Mouse (Mus musculus) spleen, adult 10 weeks (tissue): ENCODE results near the gene 2300003K06Rik. TPM values are rescaled to one million over a fixed set of nuclear protein-coding genes. Genes with fewer than 3 reads are reported as not detected.

Experiments
- polyA plus RNA-seq: library from polyadenylated mRNA; stranded (reverse); fragments of 350-450 nt; fragmentation: Illumina TruSeq; extraction: RNeasy Lipid Tissue Mini Kit (QIAGEN cat#74804); gene quantifications from one replicate; pipeline ENCODE4 v1.2.3, GENCODE M21; 2015; ENCODE audit warnings: low replicate concordance; ENCODE audit not compliant: insufficient read depth

2300003K06Rik gene
- polyA plus RNA-seq = not detected

DNA sequence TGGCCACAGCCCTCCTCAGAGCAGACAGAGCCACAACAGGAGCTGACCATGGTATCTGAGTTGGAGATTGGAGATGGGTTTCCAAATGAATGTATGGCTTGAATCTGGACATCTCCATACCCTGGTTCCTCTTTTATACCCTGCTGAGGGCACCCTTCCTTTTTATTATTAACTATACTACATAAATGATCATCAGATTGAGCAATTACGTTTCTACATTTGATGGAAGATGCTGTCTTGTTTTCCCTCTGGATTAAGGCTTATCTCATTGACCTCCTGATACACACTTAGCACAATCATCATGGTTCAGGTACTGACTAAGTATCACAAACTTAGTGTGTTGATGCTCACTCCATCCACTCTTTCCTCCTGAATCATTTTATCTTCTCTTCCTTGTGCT lies at the start of gene 2300003K06Rik:
2300003K06Rik (minus strand) TSS at position 101 of the 400 bp plus-strand sequence.

DNA sequence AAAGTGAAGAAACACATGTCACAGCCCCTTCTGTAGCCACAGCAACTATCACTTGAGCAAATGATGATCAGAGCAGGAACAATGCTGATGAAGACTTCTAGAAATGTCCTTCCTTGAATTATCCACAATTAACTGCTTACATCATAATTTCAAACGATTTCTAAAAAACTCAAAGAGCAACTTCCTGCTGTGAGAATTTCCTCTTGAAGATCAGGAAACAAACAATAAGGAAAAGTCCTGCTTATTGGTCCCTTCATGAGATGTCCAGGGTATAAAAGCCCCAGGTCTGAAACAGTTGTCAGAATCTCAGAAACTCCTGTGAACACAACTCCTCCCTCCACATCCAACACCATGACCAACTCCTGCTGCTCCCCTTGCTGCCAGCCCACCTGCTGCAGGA lies 41.0 kb upstream of the 2300003K06Rik start, which contains the start of gene Gm11567:
Gm11567 (plus strand) TSS at position 301 of the 400 bp plus-strand sequence.

DNA sequence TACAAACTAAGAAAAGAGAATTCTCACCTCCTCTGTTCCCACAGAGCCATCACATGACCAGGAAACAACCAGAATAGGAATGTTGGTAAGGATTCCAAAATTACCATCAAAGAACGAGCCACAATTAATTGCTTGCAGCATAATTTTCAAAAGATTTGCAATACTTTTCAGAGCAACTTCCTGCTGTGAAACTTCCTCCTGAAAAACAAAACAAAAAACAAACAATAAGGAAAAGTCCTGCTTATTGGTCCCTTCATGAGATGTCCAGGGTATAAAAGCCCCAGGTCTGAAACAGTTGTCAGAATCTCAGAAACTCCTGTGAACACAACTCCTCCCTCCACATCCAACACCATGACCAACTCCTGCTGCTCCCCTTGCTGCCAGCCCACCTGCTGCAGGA lies 35.2 kb upstream of the 2300003K06Rik start, which contains the start of gene Krtap9-1:
Krtap9-1 (plus strand) TSS at position 301 of the 400 bp plus-strand sequence.

DNA sequence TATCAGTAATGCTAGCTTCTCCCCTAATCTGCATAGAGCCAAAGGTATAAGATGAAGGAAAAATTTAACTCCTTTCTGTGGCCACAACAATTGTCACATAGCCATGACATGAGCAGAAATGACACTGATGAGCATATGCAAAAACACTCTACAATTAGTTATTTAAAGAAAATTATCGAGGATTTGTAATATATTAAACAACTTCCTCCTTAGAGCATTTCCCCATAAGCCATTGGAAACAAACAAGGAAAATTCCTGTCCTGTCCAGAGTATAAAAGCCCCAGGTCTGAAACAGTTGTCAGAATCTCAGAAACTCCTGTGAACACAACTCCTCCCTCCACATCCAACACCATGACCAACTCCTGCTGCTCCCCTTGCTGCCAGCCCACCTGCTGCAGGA lies 26.3 kb upstream of the 2300003K06Rik start, which contains the start of gene Gm11559:
Gm11559 (plus strand) TSS at position 301 of the 400 bp plus-strand sequence.

DNA sequence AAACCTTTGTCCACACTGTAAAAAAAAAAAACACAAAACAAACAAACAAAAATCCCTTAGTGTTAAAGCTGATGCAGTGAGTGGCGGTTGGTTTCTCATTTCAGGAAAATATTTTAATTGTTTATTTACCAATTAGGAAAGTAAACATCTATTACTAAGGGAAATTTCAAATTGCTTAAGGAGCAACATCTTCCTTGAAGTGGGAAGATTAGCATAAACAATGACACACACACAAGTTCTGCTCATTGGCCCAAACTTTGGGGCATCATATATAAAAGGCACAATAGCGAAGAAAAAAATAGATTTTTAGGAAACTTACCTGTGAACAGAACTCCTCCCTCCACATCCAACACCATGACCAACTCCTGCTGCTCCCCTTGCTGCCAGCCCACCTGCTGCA lies 19.8 kb upstream of the 2300003K06Rik start, which contains the start of gene Gm11568:
Gm11568 (plus strand) TSS at position 301 of the 400 bp plus-strand sequence.

DNA sequence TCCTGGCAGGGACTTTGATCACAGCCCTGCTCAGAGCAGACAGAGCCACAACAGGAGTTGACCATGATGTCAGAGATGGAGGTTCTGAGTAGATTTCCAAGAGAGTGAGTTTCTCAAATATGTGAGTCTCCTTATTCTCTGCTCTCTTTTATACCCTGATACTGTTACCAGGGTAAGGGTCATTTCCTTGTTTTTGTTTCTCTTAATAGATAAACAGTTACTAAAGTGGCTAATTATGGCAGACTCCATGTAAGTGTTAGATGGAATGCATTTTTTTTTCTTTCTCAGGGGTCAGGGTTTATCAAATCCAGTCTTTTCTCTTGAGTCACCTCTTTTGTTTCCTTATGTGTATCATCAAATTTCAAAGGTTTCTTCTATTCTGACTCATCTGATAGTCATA lies 13.6 kb upstream of the 2300003K06Rik start, which contains the start of gene Krtap4-16:
Krtap4-16 (minus strand) TSS at position 101 of the 400 bp plus-strand sequence.

DNA sequence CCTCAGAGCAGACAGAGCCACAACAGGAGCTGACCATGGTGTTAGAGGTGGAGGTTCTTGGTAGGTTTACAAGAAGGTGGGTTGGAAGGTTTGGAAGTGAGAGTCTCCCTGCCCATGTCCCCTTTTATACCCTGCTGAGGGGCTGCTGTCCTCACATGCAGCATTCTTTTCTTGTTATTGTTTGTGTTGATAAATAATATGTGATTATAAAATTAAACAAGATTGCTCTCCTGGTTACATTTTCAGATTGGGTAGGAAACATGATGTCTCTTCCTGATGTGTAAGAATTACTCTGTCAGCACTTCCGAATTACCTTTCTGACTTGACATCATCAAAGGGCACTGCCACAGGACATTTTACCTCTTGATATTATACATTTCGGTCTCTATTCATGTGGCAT lies 22.3 kb downstream of the 2300003K06Rik start, which contains the start of gene Gm11564:
Gm11564 (minus strand) TSS at position 101 of the 400 bp plus-strand sequence.

DNA sequence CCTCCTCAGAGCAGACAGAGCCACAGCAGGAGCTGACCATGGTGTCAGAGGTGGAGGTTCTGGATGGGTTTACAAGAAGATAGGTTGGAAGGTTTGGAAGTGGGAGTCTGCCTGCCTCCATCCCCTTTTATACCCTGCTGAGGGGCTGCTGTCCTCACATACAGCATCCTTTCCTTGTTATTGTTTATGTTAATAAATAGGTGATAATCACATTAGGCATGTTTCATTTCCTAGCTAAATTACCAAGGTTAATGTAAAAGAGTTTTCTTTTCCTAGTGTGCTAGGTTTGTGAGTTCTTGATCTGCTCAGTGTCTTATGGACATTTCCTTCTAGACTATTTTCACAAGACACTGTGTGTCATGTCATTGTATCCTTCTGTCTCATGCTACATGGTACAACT lies 28.1 kb downstream of the 2300003K06Rik start, which contains the start of gene Krtap4-13:
Krtap4-13 (minus strand) TSS at position 101 of the 400 bp plus-strand sequence.

DNA sequence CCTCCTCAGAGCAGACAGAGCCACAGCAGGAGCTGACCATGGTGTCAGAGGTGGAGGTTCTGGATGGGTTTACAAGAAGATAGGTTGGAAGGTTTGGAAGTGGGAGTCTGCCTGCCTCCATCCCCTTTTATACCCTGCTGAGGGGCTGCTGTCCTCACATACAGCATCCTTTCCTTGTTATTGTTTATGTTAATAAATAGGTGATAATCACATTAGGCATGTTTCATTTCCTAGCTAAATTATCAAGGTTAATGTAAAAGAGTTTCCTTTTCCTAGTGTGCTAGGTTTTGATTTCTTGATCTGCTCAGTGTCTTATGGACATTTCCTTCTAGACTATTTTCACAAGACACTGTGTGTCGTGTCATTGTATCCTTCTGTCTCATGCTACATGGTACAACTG lies 33.5 kb downstream of the 2300003K06Rik start, which contains the start of gene Gm11554:
Gm11554 (minus strand) TSS at position 101 of the 400 bp plus-strand sequence.

DNA sequence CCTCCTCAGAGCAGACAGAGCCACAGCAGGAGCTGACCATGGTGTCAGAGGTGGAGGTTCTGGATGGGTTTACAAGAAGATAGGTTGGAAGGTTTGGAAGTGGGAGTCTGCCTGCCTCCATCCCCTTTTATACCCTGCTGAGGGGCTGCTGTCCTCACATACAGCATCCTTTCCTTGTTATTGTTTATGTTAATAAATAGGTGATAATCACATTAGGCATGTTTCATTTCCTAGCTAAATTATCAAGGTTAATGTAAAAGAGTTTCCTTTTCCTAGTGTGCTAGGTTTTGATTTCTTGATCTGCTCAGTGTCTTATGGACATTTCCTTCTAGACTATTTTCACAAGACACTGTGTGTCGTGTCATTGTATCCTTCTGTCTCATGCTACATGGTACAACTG lies 39.0 kb downstream of the 2300003K06Rik start, which contains the start of gene Gm11569:
Gm11569 (minus strand) TSS at position 101 of the 400 bp plus-strand sequence.

DNA sequence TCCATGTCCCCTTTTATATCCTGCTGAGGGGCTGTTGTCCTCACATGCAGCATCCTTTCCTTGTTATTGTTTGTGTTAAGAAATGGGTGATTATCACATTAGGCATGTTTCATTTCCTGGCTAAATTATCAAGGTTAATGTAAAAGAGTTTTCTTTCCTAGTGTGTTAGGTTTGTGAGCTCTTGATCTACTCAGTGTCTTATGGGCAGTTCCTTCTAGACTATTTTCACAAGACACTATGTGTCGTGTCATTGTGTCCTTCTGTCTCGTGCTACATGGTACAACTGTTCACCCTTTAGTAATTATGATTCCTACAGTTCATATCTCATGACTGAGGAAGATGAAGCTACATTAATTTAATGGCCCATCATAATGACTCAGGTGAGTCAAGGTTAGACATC lies 44.5 kb downstream of the 2300003K06Rik start, which contains the start of gene Gm11596:
Gm11596 (minus strand) TSS at position 101 of the 400 bp plus-strand sequence.

Other genes with a start within 250 kb of the 2300003K06Rik start
- not detected for gene Krtap1-3, start 246.7 kb downstream of the 2300003K06Rik start, polyA plus RNA-seq
- not detected for gene Krtap9-3, start 240.0 kb downstream of the 2300003K06Rik start, polyA plus RNA-seq
- not detected for gene Gm11938, start 234.8 kb downstream of the 2300003K06Rik start, polyA plus RNA-seq
- gene Gm11937, start 227.9 kb downstream of the 2300003K06Rik start, polyA plus RNA-seq = not detected
- gene Krtap2-4, start 223.2 kb downstream of the 2300003K06Rik start, polyA plus RNA-seq = not detected
- gene Gm11562, start 217.6 kb downstream of the 2300003K06Rik start, polyA plus RNA-seq = not detected
- not detected for gene Krtap4-1, start 209.8 kb downstream of the 2300003K06Rik start, polyA plus RNA-seq
- not detected for gene Krtap4-2, start 203.0 kb downstream of the 2300003K06Rik start, polyA plus RNA-seq
- gene Krtap4-7, start 194.0 kb downstream of the 2300003K06Rik start, polyA plus RNA-seq = not detected
- gene Gm11555, start 187.8 kb downstream of the 2300003K06Rik start, polyA plus RNA-seq = not detected
- gene Gm11563, start 179.1 kb downstream of the 2300003K06Rik start, polyA plus RNA-seq = not detected
- not detected for gene Krtap4-6, start 172.1 kb downstream of the 2300003K06Rik start, polyA plus RNA-seq
- gene Gm14190, start 147.3 kb downstream of the 2300003K06Rik start, polyA plus RNA-seq = not detected
- not detected for gene Gm14180, start 103.8 kb downstream of the 2300003K06Rik start, polyA plus RNA-seq
- gene Gm11595, start 65.2 kb downstream of the 2300003K06Rik start, polyA plus RNA-seq = not detected
- not detected for gene Krtap4-8, start 57.4 kb downstream of the 2300003K06Rik start, polyA plus RNA-seq
- gene Krtap4-9, start 52.9 kb downstream of the 2300003K06Rik start, polyA plus RNA-seq = not detected
- not detected for gene Gm11596, start 44.6 kb downstream of the 2300003K06Rik start, polyA plus RNA-seq
- not detected for gene Gm11569, start 39.1 kb downstream of the 2300003K06Rik start, polyA plus RNA-seq
- gene Gm11554, start 33.6 kb downstream of the 2300003K06Rik start, polyA plus RNA-seq = not detected
- gene Krtap4-13, start 28.2 kb downstream of the 2300003K06Rik start, polyA plus RNA-seq = not detected
- not detected for gene Gm11564, start 22.4 kb downstream of the 2300003K06Rik start, polyA plus RNA-seq
- gene Krtap4-16, start 13.5 kb upstream of the 2300003K06Rik start, polyA plus RNA-seq = not detected
- gene Gm11568, start 19.9 kb upstream of the 2300003K06Rik start, polyA plus RNA-seq = not detected
- not detected for gene Gm11559, start 26.4 kb upstream of the 2300003K06Rik start, polyA plus RNA-seq
- not detected for gene Krtap9-1, start 35.3 kb upstream of the 2300003K06Rik start, polyA plus RNA-seq
- not detected for gene Gm11567, start 41.1 kb upstream of the 2300003K06Rik start, polyA plus RNA-seq
- not detected for gene Krtap31-1, start 69.9 kb upstream of the 2300003K06Rik start, polyA plus RNA-seq
- not detected for gene Gm11565, start 76.7 kb upstream of the 2300003K06Rik start, polyA plus RNA-seq
- gene Krtap31-2, start 98.2 kb upstream of the 2300003K06Rik start, polyA plus RNA-seq = not detected
- not detected for gene Krtap9-5, start 110.4 kb upstream of the 2300003K06Rik start, polyA plus RNA-seq
- not detected for gene Krtap29-1, start 141.0 kb upstream of the 2300003K06Rik start, polyA plus RNA-seq
- not detected for gene Krtap16-1, start 148.5 kb upstream of the 2300003K06Rik start, polyA plus RNA-seq
- not detected for gene Krtap17-1, start 155.9 kb upstream of the 2300003K06Rik start, polyA plus RNA-seq
- not detected for gene Krt33a, start 178.1 kb upstream of the 2300003K06Rik start, polyA plus RNA-seq
- not detected for gene Krt33b, start 191.8 kb upstream of the 2300003K06Rik start, polyA plus RNA-seq
- gene Krt34, start 203.5 kb upstream of the 2300003K06Rik start, polyA plus RNA-seq = not detected
- not detected for gene Krt31, start 212.5 kb upstream of the 2300003K06Rik start, polyA plus RNA-seq